Mouse (Mus musculus): ENCODE measurements at regions not wholly inside any gene's neighbourhood (a gene's known extent, or its start where the extent isn't known, plus 50 kb on each side); places are given as distances from the start of the nearest gene placed in this dataset.
A peak's percentile ranks its signal among the peaks of the same experiment; 100 is the strongest.

GRCm38 (mm10) chr8:78877423-78877822 is 56.5 kb upstream of the Lsm6 start:
- ATAC-seq (replicated peaks; ENCODE audit: poor library complexity, severe bottlenecking) = no peak

DNA sequence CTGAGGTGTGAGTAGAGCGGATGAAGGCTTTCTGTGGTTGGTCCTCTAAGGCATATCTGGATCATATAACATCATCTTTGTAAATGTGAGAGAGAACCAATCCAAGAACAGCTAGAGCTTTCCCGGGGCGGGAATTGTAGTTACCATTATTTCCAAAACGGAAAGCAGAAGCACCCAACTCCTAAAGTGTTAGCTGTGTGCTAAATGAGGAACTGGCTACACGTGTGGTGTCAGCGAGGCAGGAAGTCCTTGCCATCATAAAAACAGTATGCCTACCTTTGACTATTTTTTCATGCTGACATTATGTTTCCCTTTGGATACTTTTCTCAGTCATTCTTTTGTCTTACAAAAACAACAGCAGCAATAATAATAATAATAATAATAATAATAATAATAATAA is 68.8 kb upstream of the Lsm6 start:
- ATAC-seq (replicated peaks; ENCODE audit: poor library complexity, severe bottlenecking) = peak; percentile 98

DNA sequence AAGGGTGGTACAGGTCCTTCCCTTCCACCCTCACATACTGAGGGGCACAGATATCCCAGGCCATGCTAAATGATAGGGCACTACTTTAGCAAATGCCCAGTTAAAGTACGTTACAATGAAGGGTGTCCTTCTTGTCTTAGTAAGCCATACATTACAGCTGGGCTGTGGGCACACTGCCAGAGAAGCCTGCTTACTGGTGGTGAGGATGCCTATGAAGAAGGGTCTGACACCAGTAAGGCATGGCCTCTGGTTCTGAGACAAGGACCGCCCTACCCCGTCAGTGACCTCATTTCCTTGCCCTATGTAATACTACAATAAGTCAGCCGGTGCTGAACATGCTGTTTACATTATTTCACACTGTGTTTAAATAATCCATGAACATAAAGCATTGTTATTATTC is 69.6 kb upstream of the Lsm6 start:
- ATAC-seq (replicated peaks; ENCODE audit: poor library complexity, severe bottlenecking) = no peak

- peak; percentile 95 for ATAC-seq (replicated peaks; ENCODE audit: poor library complexity, severe bottlenecking)
These were observed 78.9 kb upstream of the Lsm6 start for GRCm38 (mm10) chr8:78899887-78900286.

DNA sequence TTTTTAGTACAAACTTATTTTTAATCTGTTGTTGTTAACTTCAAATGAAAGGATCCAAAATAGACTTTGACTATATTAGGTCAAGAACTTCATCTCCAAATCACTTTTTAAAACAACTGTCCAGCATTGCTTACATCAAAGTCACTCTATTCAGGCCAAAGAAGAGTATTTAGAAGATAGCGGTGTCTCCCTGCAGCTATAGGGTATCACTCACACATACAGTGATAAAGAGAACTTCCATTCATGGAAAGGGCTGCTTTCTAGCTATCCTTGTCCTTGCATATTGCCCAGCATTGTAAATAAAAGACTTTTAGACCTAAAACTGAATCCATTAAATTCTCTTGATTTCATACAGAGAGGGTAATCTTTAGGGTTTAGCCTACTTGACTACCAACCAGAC is 82.1 kb upstream of the Lsm6 start:
- ATAC-seq (replicated peaks; ENCODE audit: poor library complexity, severe bottlenecking) = no peak

- peak; percentile 62 for ATAC-seq (replicated peaks; ENCODE audit: poor library complexity, severe bottlenecking)
These were observed 87.0 kb upstream of the Lsm6 start for GRCm38 (mm10) chr8:78907918-78908317.

GRCm38 (mm10) chr8:78911288-78911873 is 90.4 kb upstream of the Lsm6 start:
- no peak for ATAC-seq (replicated peaks; ENCODE audit: poor library complexity, severe bottlenecking)

- no peak for ATAC-seq (replicated peaks; ENCODE audit: poor library complexity, severe bottlenecking)
These were observed 91.5 kb upstream of the Lsm6 start for GRCm38 (mm10) chr8:78912470-78912869.

- no peak for ATAC-seq (replicated peaks; ENCODE audit: poor library complexity, severe bottlenecking)
These were observed 92.9 kb upstream of the Lsm6 start for GRCm38 (mm10) chr8:78913823-78914222.

GRCm38 (mm10) chr8:78930610-78931397 is 97.4 kb upstream of the Zfp827 start:
- ATAC-seq (replicated peaks; ENCODE audit: poor library complexity, severe bottlenecking) = no peak

DNA sequence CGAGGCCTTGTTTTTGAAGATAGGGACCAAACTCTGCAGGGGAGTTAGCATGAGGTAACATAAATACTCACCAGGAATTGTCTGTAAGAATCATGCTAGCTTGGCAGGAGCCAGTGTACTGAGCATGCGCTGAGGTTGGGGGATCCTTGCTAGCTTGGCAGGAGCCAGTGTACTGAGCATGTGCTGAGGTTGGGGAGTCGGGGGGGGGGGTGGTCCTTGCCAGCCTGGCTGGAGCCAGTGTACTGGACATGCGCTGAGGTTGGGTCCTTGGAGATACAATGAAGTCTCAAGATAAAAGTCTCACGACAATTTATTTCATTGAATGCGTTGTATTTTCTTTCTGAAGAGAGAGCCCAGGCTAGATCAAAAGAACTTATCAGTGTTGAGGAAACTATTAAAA is 96.2 kb upstream of the Zfp827 start:
- no peak for ATAC-seq (replicated peaks; ENCODE audit: poor library complexity, severe bottlenecking)

DNA sequence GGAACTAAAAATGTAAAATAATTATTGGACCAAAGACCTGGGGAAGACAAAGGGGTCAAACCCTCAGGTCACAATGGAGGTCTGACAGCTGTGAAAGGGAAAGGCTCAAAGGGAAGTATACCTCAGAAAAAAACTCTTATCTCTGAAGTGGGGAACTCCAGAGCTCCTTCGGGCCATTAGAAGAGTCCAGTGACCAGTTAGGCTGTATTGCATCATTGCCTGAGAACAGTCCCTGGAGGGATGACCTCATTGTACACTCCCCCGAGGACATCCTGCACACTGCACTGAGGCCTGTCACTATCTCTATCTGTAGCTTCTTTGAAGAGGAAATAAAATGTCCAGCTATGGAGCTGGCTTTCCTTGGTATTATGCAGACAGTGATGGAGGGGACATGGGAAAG is 88.2 kb upstream of the Zfp827 start:
- ATAC-seq (replicated peaks; ENCODE audit: poor library complexity, severe bottlenecking) = no peak

DNA sequence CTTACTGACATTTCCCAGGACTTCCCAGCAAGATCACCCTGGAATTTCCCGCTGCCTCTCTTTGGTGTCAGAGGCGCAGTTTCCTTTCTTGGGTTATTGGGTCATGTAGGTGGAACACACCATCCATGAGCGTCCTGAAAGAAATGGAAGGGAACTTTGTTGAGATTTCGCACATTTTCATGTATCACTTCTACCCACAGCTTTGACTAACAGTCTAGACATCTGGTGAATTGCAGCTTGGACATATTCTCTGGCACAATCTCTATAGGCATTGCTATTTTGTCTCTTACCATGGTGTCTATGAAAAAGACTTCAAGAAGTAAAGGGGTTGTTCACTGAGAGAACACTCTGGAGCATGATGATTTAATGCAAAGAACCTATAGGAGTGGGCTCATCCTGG is 86.7 kb upstream of the Zfp827 start:
- ATAC-seq (replicated peaks; ENCODE audit: poor library complexity, severe bottlenecking) = no peak

DNA sequence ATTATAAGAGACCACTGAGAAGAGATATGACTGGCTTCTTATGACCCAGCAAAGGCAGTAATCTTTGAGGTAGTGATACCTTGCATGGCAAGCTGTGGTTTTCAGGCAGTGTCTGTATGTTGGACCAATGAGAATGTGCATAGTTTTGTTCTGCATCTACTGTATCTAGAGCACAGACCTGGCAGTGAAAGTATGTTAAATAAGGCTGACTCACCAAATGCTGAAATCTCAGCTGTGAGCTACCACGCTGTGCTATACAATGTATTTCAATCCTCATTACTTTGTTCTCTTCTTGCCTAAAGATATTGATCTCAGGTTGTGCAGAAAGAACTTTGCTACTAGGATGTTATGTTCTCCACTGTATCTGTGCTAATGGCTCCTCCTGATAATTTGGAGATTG is 83.9 kb upstream of the Zfp827 start:
- no peak for ATAC-seq (replicated peaks; ENCODE audit: poor library complexity, severe bottlenecking)

DNA sequence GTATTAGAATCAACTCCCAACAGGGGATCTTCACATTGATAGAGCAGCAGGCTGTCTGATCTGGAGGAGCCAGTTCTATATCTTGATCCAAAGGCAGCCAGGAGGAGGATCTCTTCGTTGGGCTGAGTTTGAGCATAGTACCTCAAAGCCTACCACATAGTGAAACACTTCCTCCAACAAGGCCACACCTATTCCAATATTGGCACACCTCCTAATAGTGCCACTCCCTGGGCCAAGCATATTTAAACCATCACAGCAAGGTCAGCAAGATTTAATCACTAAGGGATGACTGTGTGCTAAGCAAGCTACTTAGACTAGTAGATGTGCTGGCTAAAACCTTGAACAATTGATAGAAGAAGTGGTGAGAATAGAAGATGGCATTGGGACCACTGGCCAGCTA is 82.6 kb upstream of the Zfp827 start:
- ATAC-seq (replicated peaks; ENCODE audit: poor library complexity, severe bottlenecking) = no peak

DNA sequence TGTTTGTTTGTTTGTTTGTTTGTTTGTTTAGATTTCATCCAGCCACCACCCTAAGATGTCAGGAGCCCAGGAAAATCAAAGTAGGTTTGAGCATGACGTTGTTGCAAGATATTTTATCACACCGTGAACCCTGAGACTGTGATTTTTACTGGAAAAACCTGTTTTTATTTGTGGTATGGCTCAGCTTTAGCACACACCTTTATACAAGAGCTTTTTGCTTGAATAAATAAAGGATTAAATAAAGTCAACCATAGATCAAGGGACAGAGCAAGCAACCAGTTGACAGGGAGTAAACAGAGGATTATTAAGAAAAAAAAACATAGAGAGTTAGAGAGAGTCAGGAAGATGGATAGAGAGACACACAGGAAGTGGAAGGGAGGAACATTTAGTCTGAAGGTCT is 82.2 kb upstream of the Zfp827 start:
- no peak for ATAC-seq (replicated peaks; ENCODE audit: poor library complexity, severe bottlenecking)

DNA sequence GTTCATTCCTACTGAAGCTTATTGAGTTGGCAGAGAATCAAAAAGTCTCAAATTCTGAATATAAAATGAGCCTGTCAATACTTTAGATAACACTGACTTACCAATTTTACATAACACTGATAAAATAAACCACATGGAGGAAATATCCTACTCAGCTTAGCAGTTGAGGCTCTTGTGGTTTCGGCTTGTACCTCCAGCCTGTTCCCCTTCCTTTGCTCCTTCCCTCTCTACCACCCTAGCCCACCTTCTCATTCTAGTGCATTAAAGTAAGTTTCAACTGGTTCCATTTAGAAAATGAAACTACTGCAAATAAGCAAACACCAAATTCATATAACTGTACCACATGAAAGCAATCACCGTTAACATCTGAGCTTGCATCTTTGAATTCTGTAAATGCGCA is 53.2 kb upstream of the Zfp827 start:
- ATAC-seq (replicated peaks; ENCODE audit: poor library complexity, severe bottlenecking) = peak; percentile 75

All from granulocyte monocyte progenitor cell, adult 5-6 weeks (primary cell).